Mouse (Mus musculus): ENCODE results near the gene Adssl1. TPM values are rescaled to one million over a fixed set of nuclear protein-coding genes. Genes with fewer than 3 reads are reported as not detected.

Gene Adssl1
- polyA plus RNA-seq, 1 experiment from 2014 or later, result 43.0 TPM

GRCm38 (mm10) chr12:112605766-112606165 is 14.1 kb upstream of the Adssl1 start:
- Histone ChIP-seq H3K4me2 (replicated peaks; ENCODE audit: low read depth, low read length) (no peak overlapping the region), H3K4me1 (ENCODE audit: insufficient read depth, low read depth, low read length) (0 out of 2 replicates have a peak, but pooled peaks cover 2% of the 10 kb centered on the region), H3K36me3 (ENCODE audit: insufficient read depth, low read length) (0 out of 2 replicates have a peak, but pooled peaks cover 9% of the 10 kb centered on the region), H3K4me3 (ENCODE audit: low read depth, low read length) (no peak overlapping the region), H3K27ac (ENCODE audit: low read length) (no peak overlapping the region), H3K9ac (replicated peaks; ENCODE audit: low read depth) (no peak overlapping the region), H3K9me3 (ENCODE audit: low read length) (no peaks in the 10 kb centered on the region), H3K27me3 (replicated peaks; ENCODE audit: insufficient read depth, low read length) (no peaks in the 10 kb centered on the region)
- ATAC-seq (peak; percentile 80), DNase-seq (ENCODE audit: low spot score) (peak; percentile 81)
- TF ChIP-seq CTCF (IDR thresholded peaks at IDR 0.05), result peak; percentile 96
- no peak for TF ChIP-seq EP300 (IDR thresholded peaks at IDR 0.05)
- WGBS, result 45% methylated on average over 6 of the region's 6 CpGs

DNA sequence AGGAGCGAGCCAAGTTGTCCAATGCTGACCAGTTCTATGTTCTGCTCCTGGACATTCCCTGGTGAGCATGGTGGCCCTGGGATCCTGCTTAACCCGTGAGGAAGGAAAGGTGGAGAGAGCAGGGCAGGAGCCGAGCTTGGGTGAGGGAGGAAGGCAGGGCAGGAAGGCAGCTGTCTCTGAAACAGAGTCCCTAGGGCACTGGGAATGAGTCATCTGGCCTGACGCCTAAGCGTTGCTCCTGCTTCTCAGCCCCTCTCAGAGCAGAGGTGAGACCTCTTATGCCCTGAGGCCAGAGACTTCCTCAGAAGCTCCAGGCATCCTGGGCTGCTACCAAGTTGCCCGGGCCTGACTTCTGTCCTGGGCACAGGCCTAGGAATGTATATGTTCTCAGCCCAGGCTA is 12.8 kb upstream of the Adssl1 start:
- Histone ChIP-seq H3K4me2 (replicated peaks; ENCODE audit: low read depth, low read length) (no peak overlapping the region), H3K36me3 (ENCODE audit: insufficient read depth, low read length) (peaks cover 9% of the 10 kb centered on the region; the same call in 1 of the 2 replicates), H3K27ac (ENCODE audit: low read length) (no peak overlapping the region), H3K9me3 (ENCODE audit: low read length) (no peaks in the 10 kb centered on the region), H3K4me1 (ENCODE audit: insufficient read depth, low read depth, low read length) (0 out of 2 replicates have a peak, but pooled peaks cover 2% of the 10 kb centered on the region), H3K4me3 (ENCODE audit: low read depth, low read length) (no peak overlapping the region), H3K27me3 (replicated peaks; ENCODE audit: insufficient read depth, low read length) (no peaks in the 10 kb centered on the region), H3K9ac (replicated peaks; ENCODE audit: low read depth) (no peak overlapping the region)
- DNase-seq (ENCODE audit: low spot score), result no peak
- no peak for ATAC-seq
- WGBS, result 75% methylated on average over 6 of the region's 6 CpGs
- no peak for TF ChIP-seq CTCF (IDR thresholded peaks at IDR 0.05)
- TF ChIP-seq EP300 (IDR thresholded peaks at IDR 0.05), result no peak

DNA sequence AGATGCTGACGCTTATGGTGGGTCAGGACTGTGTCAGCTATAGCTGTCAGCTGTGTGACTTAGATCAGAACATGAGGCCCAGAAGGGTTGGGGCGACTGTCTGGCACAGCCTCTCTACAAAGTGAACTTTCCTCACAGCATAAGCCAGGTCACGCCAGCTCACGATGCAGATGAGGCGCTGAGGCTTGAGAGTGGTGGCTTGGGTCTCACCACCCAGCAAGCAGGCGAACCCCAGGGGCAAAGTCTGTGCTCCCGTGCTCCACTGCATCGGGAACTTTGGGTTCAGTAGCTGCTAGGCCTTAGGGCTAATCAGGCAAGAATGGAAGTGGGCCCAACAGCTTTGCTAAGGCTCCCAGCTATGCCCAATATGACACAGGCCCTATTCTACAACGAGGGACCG is 10.8 kb upstream of the Adssl1 start:
- no peaks in the 10 kb centered on the region for H3K27me3 ChIP-seq (replicated peaks; ENCODE audit: insufficient read depth, low read length)
- H3K4me3 ChIP-seq (ENCODE audit: low read depth, low read length), result no peak overlapping the region
- no peak for TF ChIP-seq EP300 (IDR thresholded peaks at IDR 0.05)
- DNase-seq (ENCODE audit: low spot score), result no peak
- no peaks in the 10 kb centered on the region for H3K9me3 ChIP-seq (ENCODE audit: low read length)
- 89% methylated on average over 10 of the region's 10 CpGs for WGBS
- H3K4me1 ChIP-seq (ENCODE audit: insufficient read depth, low read depth, low read length), result 0 out of 2 replicates have a peak, but pooled peaks cover 2% of the 10 kb centered on the region
- ATAC-seq, result no peak
- H3K27ac ChIP-seq (ENCODE audit: low read length), result no peak overlapping the region
- H3K4me2 ChIP-seq (replicated peaks; ENCODE audit: low read depth, low read length), result no peak overlapping the region
- no peak overlapping the region for H3K9ac ChIP-seq (replicated peaks; ENCODE audit: low read depth)
- peaks cover 9% of the 10 kb centered on the region; the same call in 1 of the 2 replicates for H3K36me3 ChIP-seq (ENCODE audit: insufficient read depth, low read length)

DNA sequence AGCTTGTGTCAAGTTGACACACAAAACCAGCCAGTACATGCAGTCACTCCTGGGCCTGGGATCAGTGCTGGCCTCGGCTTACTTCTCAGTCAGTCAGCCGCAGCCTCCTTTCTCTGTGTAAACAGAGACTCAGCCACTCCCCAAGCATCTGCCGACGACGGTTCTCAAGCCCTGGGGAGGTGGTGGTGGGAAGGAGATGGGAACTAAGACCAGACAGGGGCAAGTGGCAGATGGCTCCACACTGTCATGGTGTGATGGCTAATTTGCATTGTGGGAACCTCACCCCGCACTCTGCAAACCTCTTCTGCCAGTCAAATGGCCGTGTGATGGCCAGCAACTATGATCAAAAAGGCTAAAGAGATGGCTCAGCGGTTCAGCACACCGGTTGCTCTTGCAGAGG is 3.2 kb upstream of the Adssl1 start:
- Histone ChIP-seq H3K4me2 (replicated peaks; ENCODE audit: low read depth, low read length) (no peak overlapping the region), H3K36me3 (ENCODE audit: insufficient read depth, low read length) (no peaks in the 10 kb centered on the region; the same call in 1 of the 2 replicates), H3K27ac (ENCODE audit: low read length) (no peak overlapping the region), H3K4me3 (ENCODE audit: low read depth, low read length) (no peak overlapping the region), H3K27me3 (replicated peaks; ENCODE audit: insufficient read depth, low read length) (no peaks in the 10 kb centered on the region), H3K9ac (replicated peaks; ENCODE audit: low read depth) (no peak overlapping the region), H3K4me1 (ENCODE audit: insufficient read depth, low read depth, low read length) (peaks cover 6% of the 10 kb centered on the region), H3K9me3 (ENCODE audit: low read length) (no peaks in the 10 kb centered on the region)
- TF ChIP-seq EP300 (IDR thresholded peaks at IDR 0.05) (no peak), CTCF (IDR thresholded peaks at IDR 0.05) (no peak)
- ATAC-seq, result no peak
- 43% methylated on average over 9 of the region's 9 CpGs for WGBS
- no peak for DNase-seq (ENCODE audit: low spot score)

- H3K4me2 ChIP-seq (replicated peaks; ENCODE audit: low read depth, low read length), result no peak overlapping the region
- TF ChIP-seq CTCF (IDR thresholded peaks at IDR 0.05) (no peak), EP300 (IDR thresholded peaks at IDR 0.05) (no peak)
- no peak overlapping the region for H3K4me3 ChIP-seq (ENCODE audit: low read depth, low read length)
- WGBS, result 73% methylated on average over 11 of the region's 11 CpGs
- H3K27me3 ChIP-seq (replicated peaks; ENCODE audit: insufficient read depth, low read length), result no peaks in the 10 kb centered on the region
- DNase-seq (ENCODE audit: low spot score) (peak; percentile 50), ATAC-seq (no peak)
- H3K4me1 ChIP-seq (ENCODE audit: insufficient read depth, low read depth, low read length), result peaks cover 6% of the 10 kb centered on the region
- no peaks in the 10 kb centered on the region for H3K9me3 ChIP-seq (ENCODE audit: low read length)
- H3K36me3 ChIP-seq (ENCODE audit: insufficient read depth, low read length), result no peaks in the 10 kb centered on the region
- no peak overlapping the region for H3K9ac ChIP-seq (replicated peaks; ENCODE audit: low read depth)
- no peak overlapping the region for H3K27ac ChIP-seq (ENCODE audit: low read length)
Observed at GRCm38 (mm10) chr12:112617184-112617583, 2.7 kb upstream of the Adssl1 start.

GRCm38 (mm10) chr12:112617898-112618380 is 1.9 kb upstream of the Adssl1 start:
- H3K9ac ChIP-seq (replicated peaks; ENCODE audit: low read depth), result no peak overlapping the region
- TF ChIP-seq EP300 (IDR thresholded peaks at IDR 0.05), result no peak
- peak; percentile 90 for TF ChIP-seq CTCF (IDR thresholded peaks at IDR 0.05)
- no peak overlapping the region for H3K4me3 ChIP-seq (ENCODE audit: low read depth, low read length)
- ATAC-seq (peak; percentile 51), DNase-seq (ENCODE audit: low spot score) (peak; percentile 85)
- H3K4me1 ChIP-seq (ENCODE audit: insufficient read depth, low read depth, low read length), result peaks cover 6% of the 10 kb centered on the region
- H3K27me3 ChIP-seq (replicated peaks; ENCODE audit: insufficient read depth, low read length), result peaks cover 4% of the 10 kb centered on the region; the same call in 1 of the 2 replicates
- 15% methylated on average over 8 of the region's 8 CpGs for WGBS
- no peaks in the 10 kb centered on the region for H3K36me3 ChIP-seq (ENCODE audit: insufficient read depth, low read length)
- H3K9me3 ChIP-seq (ENCODE audit: low read length), result no peaks in the 10 kb centered on the region
- no peak overlapping the region for H3K27ac ChIP-seq (ENCODE audit: low read length)
- H3K4me2 ChIP-seq (replicated peaks; ENCODE audit: low read depth, low read length), result no peak overlapping the region
